Mouse (Mus musculus) neural tube, embryonic 13.5 days (tissue): ENCODE measurements around the gene Plpp7. TPM values are rescaled to one million over a fixed set of nuclear protein-coding genes. Genes with fewer than 3 reads are reported as not detected.

ENCODE experiments used
- ATAC-seq: fragments of 200-750 bp; cut with Nextera tagmentation; 2 replicates; pipeline ENCODE4 v1.8.0; 2017; ENCODE audit warnings: low read depth, mild to moderate bottlenecking, moderate TSS enrichment, moderate library complexity
- H3K27ac ChIP-seq: fragments of 300-500 bp; sonication (generic); replicated peaks from 2 replicates; pipeline ENCODE4 v1.5.1; 2015; ENCODE audit warnings: moderate library complexity, mild to moderate bottlenecking, inconsistent platforms
- H3K27me3 ChIP-seq: fragments of 300-500 bp; sonication (generic); 2 replicates; pipeline ENCODE4 v1.6.1; 2015; ENCODE audit warnings: mild to moderate bottlenecking, inconsistent platforms
- H3K36me3 ChIP-seq: fragments of 300-500 bp; sonication (generic); 2 replicates; pipeline ENCODE4 v1.6.1; 2015; ENCODE audit warnings: mild to moderate bottlenecking, inconsistent platforms
- H3K4me1 ChIP-seq: fragments of 300-500 bp; sonication (generic); replicated peaks from 2 replicates; pipeline ENCODE4 v1.6.1; 2015; ENCODE audit warnings: inconsistent platforms
- H3K4me2 ChIP-seq: fragments of 300-500 bp; sonication (generic); 2 replicates; pipeline ENCODE4 v1.6.1; 2015; ENCODE audit warnings: inconsistent platforms, mild to moderate bottlenecking, moderate library complexity
- H3K4me3 ChIP-seq: fragments of 300-500 bp; sonication (generic); 2 replicates; pipeline ENCODE4 v1.5.1; 2015; ENCODE audit warnings: mild to moderate bottlenecking, inconsistent platforms
- H3K9ac ChIP-seq: fragments of 300-500 bp; sonication (generic); 2 replicates; pipeline ENCODE4 v1.6.1; 2015; ENCODE audit warnings: moderate library complexity, mild to moderate bottlenecking, inconsistent platforms
- H3K9me3 ChIP-seq: fragments of 300-500 bp; sonication (generic); 2 replicates; pipeline ENCODE4 v1.6.1; 2016; ENCODE audit warnings: inconsistent platforms
- WGBS: fragments of 180-500 bp; shearing (Covaris S2); methylation state at CpG from one replicate; pipeline ENCODE4 v1.1.7; 2015; 5-methylcytosine and 5-hydroxymethylcytosine counted together
- microRNA-seq: library from miRNA; unstranded; fragments of <30 nt; microRNA quantifications from one replicate; pipeline ENCODE4, GENCODE M21; 2016
- polyA plus RNA-seq: library from polyadenylated mRNA; unstranded; fragments of >200 nt; fragmentation: Nextera tagmentation; extraction: Ambion mirVana; gene quantifications from 2 replicates; pipeline ENCODE4 v1.2.1, GENCODE M21; 2015

Plpp7 gene
- polyA plus RNA-seq, 1 experiment from 2014 or later: 22.6 TPM

GRCm38 (mm10) chr2:32158616-32159239 is 63.4 kb downstream of the Plpp7 start:
- Histone ChIP-seq H3K4me2 (no peak overlapping the region), H3K4me1 (peaks cover 78% of the 10 kb centered on the region), H3K4me3 (no peak overlapping the region), H3K36me3 (no peaks in the 10 kb centered on the region), H3K27me3 (no peaks in the 10 kb centered on the region), H3K27ac (no peak overlapping the region), H3K9me3 (no peaks in the 10 kb centered on the region), H3K9ac (no peak overlapping the region; the same call in 1 of the 2 replicates)
- 83% methylated on average over 12 of the region's 12 CpGs for WGBS
- no peak for ATAC-seq

Small RNA genes within 50 kb of the gene (microRNA-seq; reads per million reads assigned to microRNA genes)
- gene Mir7674: not detected

Other genes starting within 250 kb of the Plpp7 start
- 2.8 and 3.1 TPM in 2 replicates for gene Fibcd1, start 249.5 kb upstream of the Plpp7 start, polyA plus RNA-seq
- 5.3 and 5.7 TPM in 2 replicates for gene Lamc3, start 208.2 kb upstream of the Plpp7 start, polyA plus RNA-seq
- 23.1 and 29.1 TPM in 2 replicates for gene Aif1l, start 145.4 kb upstream of the Plpp7 start, polyA plus RNA-seq
- gene Nup214, start 121.1 kb upstream of the Plpp7 start, polyA plus RNA-seq: 74.2 and 74.5 TPM in 2 replicates
- gene Fam78a, start 10.7 kb upstream of the Plpp7 start, polyA plus RNA-seq: 0.88 and 1.2 TPM in 2 replicates
- gene Prrc2b, start 55.6 kb downstream of the Plpp7 start, polyA plus RNA-seq: 61.6 and 69.8 TPM in 2 replicates
- 25.8 and 25.9 TPM in 2 replicates for gene Pomt1, start 141.1 kb downstream of the Plpp7 start, polyA plus RNA-seq
- 68.3 and 75.5 TPM in 2 replicates for gene Uck1, start 164.6 kb downstream of the Plpp7 start, polyA plus RNA-seq
- gene Golga2, start 191.9 kb downstream of the Plpp7 start, polyA plus RNA-seq: 27.8 and 30.0 TPM in 2 replicates
- 432 and 483 TPM in 2 replicates for gene Swi5, start 192.5 kb downstream of the Plpp7 start, polyA plus RNA-seq